Mouse (Mus musculus): ENCODE data around the gene Slc26a9. TPM values are rescaled to one million over a fixed set of nuclear protein-coding genes. Genes with fewer than 3 reads are reported as not detected.

Slc26a9 gene
- not detected for polyA plus RNA-seq (2017; shearing (Covaris generic))

GRCm38 (mm10) chr1:131743868-131744464 lies at the start of gene Slc26a9:
Gene Slc26a9, plus strand, starts transcription at chr1:131744022.

DNA sequence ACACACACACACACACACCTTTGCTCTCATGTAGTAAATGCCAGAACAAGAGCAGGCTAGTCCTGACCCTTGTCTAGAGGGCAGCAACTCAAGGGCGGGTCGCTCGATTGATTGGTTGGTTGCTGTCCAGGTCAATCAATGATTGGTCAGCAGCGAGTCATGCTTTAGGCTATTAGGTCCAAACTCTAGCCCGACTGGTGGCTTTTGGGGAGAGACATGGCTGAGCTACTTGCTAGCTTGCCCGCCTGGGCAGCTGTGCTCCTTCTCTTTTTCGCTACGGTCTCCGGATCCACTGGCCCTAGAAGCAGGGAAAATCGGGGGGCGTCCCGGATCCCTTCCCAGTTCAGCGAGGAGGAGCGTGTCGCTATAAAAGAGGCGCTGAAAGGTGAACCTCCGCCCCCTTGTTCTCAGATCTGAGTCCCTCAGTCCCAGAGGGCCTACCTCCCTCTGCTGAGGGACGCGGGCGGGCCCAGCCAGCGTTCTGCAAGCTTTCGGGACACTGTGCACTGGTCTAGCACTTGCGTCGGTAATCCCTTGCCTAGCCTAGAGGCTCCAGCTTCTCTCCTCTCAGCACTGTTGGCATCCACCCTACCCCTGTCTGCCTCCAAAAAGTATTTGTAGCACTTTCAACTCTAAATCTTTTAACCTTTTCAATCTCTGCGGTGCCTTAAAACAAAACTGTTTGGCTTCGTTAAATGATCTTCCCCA lies 53.5 kb downstream of the Slc26a9 start, which contains the start of gene Pm20d1:
TSS of gene Pm20d1 (plus strand) at position 180 of the 708 bp plus-strand sequence.

Other genes starting within 250 kb of the Slc26a9 start
- 47.6 TPM for gene Srgap2, start 216.7 kb upstream of the Slc26a9 start, polyA plus RNA-seq (2017; shearing (Covaris generic))
- 1.3 TPM for gene Fam72a, start 216.1 kb upstream of the Slc26a9 start, polyA plus RNA-seq (2017; shearing (Covaris generic))
- not detected for gene Avpr1b, start 144.8 kb upstream of the Slc26a9 start, polyA plus RNA-seq (2017; shearing (Covaris generic))
- gene Ctse, start 105.7 kb upstream of the Slc26a9 start, polyA plus RNA-seq (2017; shearing (Covaris generic)) = 24.4 TPM
- gene Rab7b, start 55.3 kb upstream of the Slc26a9 start, polyA plus RNA-seq (2017; shearing (Covaris generic)) = not detected
- not detected for gene Pm20d1, start 53.4 kb downstream of the Slc26a9 start, polyA plus RNA-seq (2017; shearing (Covaris generic))
- 60.8 TPM for gene Slc41a1, start 83.5 kb downstream of the Slc26a9 start, polyA plus RNA-seq (2017; shearing (Covaris generic))
- gene Rab29, start 123.2 kb downstream of the Slc26a9 start, polyA plus RNA-seq (2017; shearing (Covaris generic)) = 41.6 TPM
- 39.0 TPM for gene Nucks1, start 166.5 kb downstream of the Slc26a9 start, polyA plus RNA-seq (2017; shearing (Covaris generic))
- 1.3 TPM for gene Slc45a3, start 218.9 kb downstream of the Slc26a9 start, polyA plus RNA-seq (2017; shearing (Covaris generic))

Data from inflammation-experienced regulatory T-cells, adult 16 weeks (primary cell).